Mouse (Mus musculus) heart, embryonic 13.5 days (tissue): ENCODE results near the gene Kif1c. TPM values are rescaled to one million over a fixed set of nuclear protein-coding genes. Genes with fewer than 3 reads are reported as not detected.

ENCODE experiments used
- ATAC-seq: fragments of 200-750 bp; cut with Nextera tagmentation; 2 replicates; pipeline ENCODE4 v1.8.0; 2017; ENCODE audit warnings: moderate TSS enrichment; ENCODE audit not compliant: insufficient number of reproducible peaks, low FRiP score, low TSS enrichment; ENCODE audit errors: extremely low read depth
- H3K27ac ChIP-seq: fragments of 300-500 bp; sonication (generic); replicated peaks from 2 replicates; pipeline ENCODE4 v1.5.1; 2015; ENCODE audit warnings: moderate library complexity, mild to moderate bottlenecking, inconsistent platforms
- H3K27me3 ChIP-seq: fragments of 300-500 bp; sonication (generic); replicated peaks from 2 replicates; pipeline ENCODE4 v1.6.1; 2015; ENCODE audit warnings: mild to moderate bottlenecking, inconsistent platforms
- H3K36me3 ChIP-seq: fragments of 300-500 bp; sonication (generic); 2 replicates; pipeline ENCODE4 v1.6.1; 2015; ENCODE audit warnings: mild to moderate bottlenecking, inconsistent platforms
- H3K4me1 ChIP-seq: fragments of 300-500 bp; sonication (generic); 2 replicates; pipeline ENCODE4 v1.6.1; 2015; ENCODE audit warnings: inconsistent platforms
- H3K4me2 ChIP-seq: fragments of 300-500 bp; sonication (generic); 2 replicates; pipeline ENCODE4 v1.6.1; 2015; ENCODE audit warnings: inconsistent platforms, mild to moderate bottlenecking, moderate library complexity
- H3K4me3 ChIP-seq: fragments of 300-500 bp; sonication (generic); 2 replicates; pipeline ENCODE4 v1.5.1; 2015; ENCODE audit warnings: moderate library complexity, mild to moderate bottlenecking, inconsistent platforms
- H3K9ac ChIP-seq: fragments of 300-500 bp; sonication (generic); 2 replicates; pipeline ENCODE4 v1.6.1; 2015; ENCODE audit warnings: inconsistent platforms, mild to moderate bottlenecking, moderate library complexity
- H3K9me3 ChIP-seq: fragments of 300-500 bp; sonication (generic); 2 replicates; pipeline ENCODE4 v1.6.1; 2016; ENCODE audit warnings: inconsistent platforms
- WGBS: fragments of 180-500 bp; shearing (Covaris S2); methylation state at CpG from one replicate; pipeline ENCODE4 v1.1.7; 2015; ENCODE audit warnings: mixed read lengths; 5-methylcytosine and 5-hydroxymethylcytosine counted together
- polyA plus RNA-seq: library from polyadenylated mRNA; unstranded; fragments of >200 nt; fragmentation: Nextera tagmentation; extraction: Ambion mirVana; gene quantifications from 2 replicates; pipeline ENCODE4 v1.2.1, GENCODE M21; 2015

The Kif1c gene
- polyA plus RNA-seq, 1 experiment from 2014 or later, result 4.3 TPM

DNA sequence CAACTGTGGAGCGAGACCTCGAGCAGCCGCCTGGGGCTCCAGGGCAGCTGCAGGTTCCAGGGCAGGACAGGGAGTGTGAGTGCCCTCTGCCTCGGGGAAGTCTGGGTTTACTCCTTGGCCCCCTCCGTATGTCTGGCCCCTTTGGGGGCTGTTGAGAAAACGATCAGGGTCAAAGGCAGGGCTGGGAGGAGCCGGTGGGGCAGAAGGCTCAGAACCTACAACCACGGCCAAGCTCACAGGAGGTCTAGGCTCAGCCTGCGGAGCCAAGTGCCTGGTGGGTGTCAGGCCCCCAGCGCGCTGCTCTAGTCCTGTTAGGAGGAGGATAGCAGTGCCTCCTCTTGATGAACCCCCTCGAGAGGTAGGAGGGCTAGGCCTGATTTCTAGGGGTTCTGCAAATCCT, 19.2 kb upstream of the Kif1c start:
- peaks cover 84% of the 10 kb centered on the region for H3K36me3 ChIP-seq

DNA sequence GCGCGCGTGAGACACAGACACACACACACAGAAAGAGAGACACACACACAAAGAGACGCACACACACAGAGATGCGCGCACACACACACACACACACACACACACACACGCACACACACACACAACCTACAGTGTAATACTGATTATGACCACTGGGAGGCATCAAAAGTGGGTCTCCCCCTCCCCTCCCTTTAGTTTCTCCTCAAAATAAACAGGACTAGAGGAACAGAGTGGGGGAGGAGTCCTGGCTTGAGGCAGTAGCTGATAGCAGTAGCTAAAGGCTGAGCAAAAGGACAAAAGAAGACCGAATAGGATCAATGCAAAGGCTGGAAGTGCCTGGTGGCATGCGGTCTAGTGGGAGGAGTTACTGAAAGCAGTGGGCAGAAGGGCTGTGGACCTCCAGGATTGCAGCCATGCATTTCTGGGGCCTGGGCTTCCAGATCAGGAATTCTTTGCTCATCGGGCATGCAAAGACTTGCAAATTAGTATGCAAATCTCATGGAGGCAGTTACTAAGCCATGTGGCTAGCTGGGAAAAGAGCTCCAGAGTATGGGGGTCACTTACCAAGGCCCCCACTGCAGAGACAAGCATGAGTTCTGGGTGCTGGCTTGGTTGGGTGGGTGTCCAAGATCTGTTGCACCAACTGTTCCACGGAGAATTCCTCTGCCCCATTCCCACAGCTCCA, 18.3 kb upstream of the Kif1c start:
- Histone ChIP-seq H3K9ac (peak overlapping the region; percentile 50; the same call in 1 of the 2 replicates), H3K4me3 (no peak overlapping the region), H3K27me3 (no peaks in the 10 kb centered on the region), H3K4me2 (peak overlapping the region; percentile 22; the same call in 1 of the 2 replicates), H3K27ac (0 out of 2 replicates have a peak overlapping the region, but pooled peaks have one; percentile 20), H3K36me3 (peaks cover 75% of the 10 kb centered on the region), H3K9me3 (no peaks in the 10 kb centered on the region), H3K4me1 (peaks cover 15% of the 10 kb centered on the region)
- no peak for ATAC-seq
- 25% methylated on average over 11 of the region's 11 CpGs for WGBS

More for the DNA sequence above, 19.2 kb upstream of the Kif1c start:
- Histone ChIP-seq H3K9ac (no peak overlapping the region), H3K4me3 (no peak overlapping the region), H3K9me3 (no peaks in the 10 kb centered on the region), H3K27ac (no peak overlapping the region), H3K4me2 (no peak overlapping the region), H3K4me1 (peaks cover 11% of the 10 kb centered on the region), H3K27me3 (no peaks in the 10 kb centered on the region)
- WGBS, result 50% methylated on average over 12 of the region's 12 CpGs
- ATAC-seq, result no peak

DNA sequence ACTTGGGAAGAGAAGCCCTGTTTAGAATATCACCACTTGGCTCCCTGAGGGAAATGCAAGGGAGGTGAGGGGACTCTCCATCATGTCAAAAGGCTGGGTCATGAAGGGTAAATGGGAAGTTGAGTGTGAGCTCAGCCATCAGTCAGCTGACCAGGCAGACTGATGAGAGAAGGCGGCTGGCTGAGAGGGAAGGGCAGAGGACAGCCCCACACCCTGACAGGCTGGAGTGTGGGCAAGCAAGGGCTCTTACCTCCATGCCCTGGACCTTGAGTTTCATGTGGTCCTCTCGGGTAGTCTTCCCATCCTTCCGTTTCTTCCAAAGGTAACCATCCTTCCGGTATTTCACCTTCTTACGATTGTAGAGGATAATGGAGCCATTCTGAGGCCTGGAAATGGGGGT, 16.7 kb upstream of the Kif1c start:
- Histone ChIP-seq H3K27me3 (no peaks in the 10 kb centered on the region), H3K4me3 (no peak overlapping the region), H3K4me1 (peaks cover 24% of the 10 kb centered on the region), H3K27ac (no peak overlapping the region), H3K9ac (no peak overlapping the region; the same call in 1 of the 2 replicates), H3K36me3 (peaks cover 66% of the 10 kb centered on the region), H3K9me3 (no peaks in the 10 kb centered on the region), H3K4me2 (no peak overlapping the region)
- no peak for ATAC-seq
- WGBS, result 78% methylated on average over 5 of the region's 5 CpGs

DNA sequence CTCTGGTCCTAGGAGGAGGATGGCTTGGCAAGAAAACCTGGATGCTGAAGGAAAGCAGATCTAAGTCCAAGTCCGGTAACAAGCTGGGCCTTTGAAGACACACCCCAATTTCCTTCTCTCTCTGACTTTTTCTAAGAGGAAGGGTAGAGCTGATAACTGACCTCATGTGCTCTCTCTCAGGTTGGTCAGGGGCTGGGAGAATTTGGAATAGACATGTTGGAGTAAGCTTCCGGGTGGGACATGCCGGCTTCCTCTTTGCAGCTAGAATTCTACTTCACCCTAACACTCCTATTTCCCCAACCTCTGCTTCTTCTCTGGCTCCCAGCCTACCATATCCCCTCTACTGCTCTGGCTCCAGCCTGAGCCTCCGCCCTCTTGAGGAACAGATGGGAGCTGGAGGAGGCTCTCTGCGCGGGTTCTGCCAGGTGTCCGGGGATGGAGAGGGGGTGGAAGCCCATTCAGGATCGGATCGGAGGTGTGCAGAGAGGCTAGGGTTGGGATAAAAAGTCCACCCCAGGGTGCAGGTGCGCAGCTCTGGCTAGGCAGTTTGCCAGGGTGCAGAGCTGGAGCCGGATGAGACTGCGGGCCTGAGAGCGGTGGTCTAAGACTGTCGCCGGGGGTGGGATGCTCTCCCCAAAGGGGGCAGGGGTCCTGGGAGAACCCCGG, 13.3 kb upstream of the Kif1c start:
- Histone ChIP-seq H3K27ac (peak overlapping the region; percentile 85), H3K9me3 (no peaks in the 10 kb centered on the region), H3K27me3 (no peaks in the 10 kb centered on the region), H3K4me2 (peak overlapping the region; percentile 91), H3K9ac (peak overlapping the region; percentile 85), H3K4me3 (peak overlapping the region; percentile 82), H3K4me1 (peaks cover 35% of the 10 kb centered on the region), H3K36me3 (peaks cover 36% of the 10 kb centered on the region)
- WGBS, result 4% methylated on average over 16 of the region's 16 CpGs
- ATAC-seq, result peak; percentile 24; the same call in 1 of the 2 replicates

DNA sequence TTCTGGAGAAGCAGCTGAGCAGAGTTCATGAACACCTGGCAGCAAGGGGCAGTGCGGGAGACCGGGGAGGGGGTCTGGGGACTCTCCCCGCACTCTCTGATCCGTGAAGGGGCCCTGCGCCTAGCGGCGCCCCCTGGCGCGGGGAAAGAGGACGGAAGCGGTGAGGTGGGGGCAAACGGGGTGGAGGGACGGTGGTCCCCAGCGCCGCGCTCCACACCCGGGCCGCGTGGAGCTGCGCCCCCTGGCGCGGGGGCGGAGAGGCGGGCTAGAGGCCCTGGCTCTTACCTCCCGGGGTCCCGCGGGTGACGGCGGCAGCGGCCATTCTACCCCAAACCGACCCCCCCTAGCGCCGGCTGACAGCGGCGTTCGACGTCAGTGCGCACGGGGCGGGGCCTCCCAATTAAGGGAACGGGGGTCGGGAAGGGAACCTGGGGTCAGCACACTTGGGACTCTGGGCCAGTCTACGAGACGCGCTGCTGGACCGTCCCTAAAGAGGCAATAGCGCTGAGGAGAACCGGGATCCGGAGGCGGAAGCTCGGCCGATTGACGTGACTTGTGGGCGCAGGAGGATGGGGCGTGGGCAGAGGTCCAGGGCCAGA, 12.6 kb upstream of the Kif1c start, which contains the start of gene Camta2:
TSS of gene Camta2 (minus strand) at position 505 of the 599 bp plus-strand sequence.
- Histone ChIP-seq H3K27me3 (no peaks in the 10 kb centered on the region), H3K36me3 (peaks cover 29% of the 10 kb centered on the region), H3K4me1 (peaks cover 29% of the 10 kb centered on the region), H3K9ac (peak within 1 kb of the TSS; percentile 85), H3K27ac (peak within 1 kb of the TSS; percentile 85), H3K9me3 (no peaks in the 10 kb centered on the region), H3K4me3 (peak within 1 kb of the TSS; percentile 82), H3K4me2 (peak within 1 kb of the TSS; percentile 91)
- under 1% methylated on average over 55 of the region's 55 CpGs for WGBS
- ATAC-seq, result peak; percentile 80

DNA sequence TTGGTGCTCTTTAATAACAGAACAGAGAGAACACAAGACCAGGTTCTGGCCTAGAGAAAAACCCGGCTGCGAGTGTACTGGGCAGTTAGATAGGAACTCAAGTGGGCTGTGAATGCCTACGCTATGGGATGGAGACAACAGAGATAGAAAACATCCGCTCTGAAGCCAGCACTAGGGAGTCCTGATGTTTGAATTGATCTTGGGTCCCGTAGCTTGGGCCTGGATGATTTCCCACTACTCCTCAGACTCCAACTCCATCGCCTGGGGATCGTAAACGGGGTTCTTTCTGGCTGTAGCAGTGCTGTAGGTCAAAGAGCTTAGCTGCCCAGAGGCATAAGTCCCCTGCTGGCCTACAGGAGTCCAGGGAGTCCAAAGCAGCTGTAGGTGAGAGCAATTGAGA, 12.0 kb upstream of the Kif1c start:
- Histone ChIP-seq H3K9ac (peak overlapping the region; percentile 85), H3K27ac (peak overlapping the region; percentile 85), H3K4me1 (peaks cover 29% of the 10 kb centered on the region), H3K36me3 (peaks cover 23% of the 10 kb centered on the region), H3K27me3 (no peaks in the 10 kb centered on the region), H3K9me3 (no peaks in the 10 kb centered on the region), H3K4me3 (peak overlapping the region; percentile 82), H3K4me2 (peak overlapping the region; percentile 91)
- no peak for ATAC-seq
- WGBS, result 15% methylated on average over 8 of the region's 8 CpGs

DNA sequence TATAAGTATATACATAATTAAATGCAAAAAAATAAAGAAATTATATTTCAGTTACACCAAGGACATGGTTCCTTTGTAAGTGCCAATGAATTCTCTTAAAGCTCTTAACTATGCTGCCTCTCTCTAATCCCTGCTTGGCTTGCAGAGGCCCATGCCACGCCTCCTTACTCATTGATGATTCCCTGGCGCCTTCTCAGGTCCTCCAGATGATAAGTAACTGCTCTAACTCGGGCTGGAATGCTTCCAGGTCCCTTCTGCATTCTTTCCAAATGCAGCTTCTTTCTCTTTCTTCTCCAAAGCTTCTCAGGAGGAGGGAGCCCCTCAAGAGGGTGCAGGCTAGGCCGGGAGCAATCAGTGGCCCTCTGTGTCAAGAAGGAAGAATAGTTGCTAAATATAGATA, 10.8 kb upstream of the Kif1c start:
- WGBS, result 40% methylated on average over 4 of the region's 4 CpGs
- Histone ChIP-seq H3K27me3 (no peaks in the 10 kb centered on the region), H3K27ac (no peak overlapping the region), H3K4me2 (no peak overlapping the region), H3K9me3 (no peaks in the 10 kb centered on the region), H3K4me3 (no peak overlapping the region), H3K9ac (no peak overlapping the region; the same call in 1 of the 2 replicates), H3K4me1 (peaks cover 29% of the 10 kb centered on the region), H3K36me3 (peaks cover 10% of the 10 kb centered on the region)
- ATAC-seq, result no peak

DNA sequence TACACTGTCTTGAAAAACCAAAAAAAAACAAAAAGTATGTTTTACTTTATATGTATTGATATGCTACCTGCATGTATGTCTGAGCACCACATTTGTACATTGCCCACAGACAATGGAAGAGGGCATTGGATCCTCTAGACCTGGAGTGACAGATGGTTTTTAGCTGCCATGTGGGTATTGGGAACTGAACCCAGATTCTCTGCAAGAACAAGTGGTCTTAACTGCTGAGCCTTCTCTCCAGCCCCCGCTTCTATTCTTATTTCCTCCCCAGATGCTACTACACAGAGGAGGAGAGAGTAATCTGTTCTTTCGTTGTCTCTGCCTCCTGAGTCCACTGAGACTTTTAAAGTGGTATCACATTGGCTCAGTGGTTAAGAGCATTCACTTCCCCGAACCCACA, 6.8 kb upstream of the Kif1c start:
- Histone ChIP-seq H3K27me3 (no peaks in the 10 kb centered on the region), H3K27ac (no peak overlapping the region), H3K4me1 (peaks cover 15% of the 10 kb centered on the region), H3K36me3 (no peaks in the 10 kb centered on the region), H3K9ac (no peak overlapping the region), H3K4me2 (no peak overlapping the region), H3K4me3 (no peak overlapping the region), H3K9me3 (no peaks in the 10 kb centered on the region)
- WGBS, result 43% methylated on average over 3 of the region's 3 CpGs
- no peak for ATAC-seq

DNA sequence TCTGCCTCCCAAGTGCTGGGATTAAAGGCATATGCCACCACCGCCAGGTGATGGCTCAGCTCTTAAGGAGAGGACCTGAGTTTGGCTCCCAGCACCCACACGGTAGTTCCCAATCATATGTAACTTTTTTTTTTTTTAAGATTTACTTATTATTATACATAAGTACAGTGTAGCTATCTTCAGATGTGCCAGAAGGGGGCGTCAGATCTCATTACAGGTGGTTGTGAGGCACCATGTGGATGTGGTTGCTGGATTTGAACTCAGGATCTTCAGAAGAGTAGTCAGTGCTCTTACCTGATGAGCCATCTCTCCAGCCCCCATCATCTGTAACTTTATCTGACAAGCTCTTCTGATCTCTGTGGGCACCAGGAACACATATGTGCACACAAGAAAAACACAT, 3.0 kb upstream of the Kif1c start:
- Histone ChIP-seq H3K27me3 (no peaks in the 10 kb centered on the region), H3K4me3 (no peak overlapping the region), H3K27ac (no peak overlapping the region), H3K4me1 (peaks cover 15% of the 10 kb centered on the region), H3K4me2 (no peak overlapping the region), H3K36me3 (no peaks in the 10 kb centered on the region), H3K9ac (no peak overlapping the region), H3K9me3 (no peaks in the 10 kb centered on the region)
- ATAC-seq, result no peak
- 67% methylated on average over 3 of the region's 3 CpGs for WGBS

DNA sequence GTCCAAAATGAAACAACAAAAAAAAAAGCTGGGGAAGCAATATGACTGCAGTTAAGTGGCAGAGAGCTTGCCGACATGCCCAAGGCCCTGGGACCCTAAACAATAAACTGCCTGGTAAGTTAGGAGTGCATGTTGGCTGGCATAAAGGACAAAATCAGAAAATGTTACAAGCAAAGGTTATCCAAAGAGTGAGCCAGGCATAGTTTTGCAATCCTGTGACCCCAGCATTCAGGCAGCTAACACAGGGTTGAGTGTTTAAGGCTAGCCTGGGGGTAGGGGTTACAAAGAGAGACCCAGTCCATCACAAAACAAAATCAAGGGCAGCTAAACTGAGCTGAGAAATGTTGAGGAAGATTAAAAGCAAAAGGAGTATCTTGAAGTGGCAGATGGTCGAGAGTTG, 1.3 kb upstream of the Kif1c start:
- Histone ChIP-seq H3K27me3 (no peaks in the 10 kb centered on the region), H3K9ac (peak overlapping the region; percentile 95; the same call in 1 of the 2 replicates), H3K9me3 (no peaks in the 10 kb centered on the region), H3K27ac (no peak overlapping the region), H3K4me1 (peaks cover 29% of the 10 kb centered on the region), H3K36me3 (peaks cover 11% of the 10 kb centered on the region), H3K4me3 (no peak overlapping the region; the same call in 1 of the 2 replicates), H3K4me2 (no peak overlapping the region)
- 67% methylated on average over 2 of the region's 2 CpGs for WGBS
- ATAC-seq, result no peak

DNA sequence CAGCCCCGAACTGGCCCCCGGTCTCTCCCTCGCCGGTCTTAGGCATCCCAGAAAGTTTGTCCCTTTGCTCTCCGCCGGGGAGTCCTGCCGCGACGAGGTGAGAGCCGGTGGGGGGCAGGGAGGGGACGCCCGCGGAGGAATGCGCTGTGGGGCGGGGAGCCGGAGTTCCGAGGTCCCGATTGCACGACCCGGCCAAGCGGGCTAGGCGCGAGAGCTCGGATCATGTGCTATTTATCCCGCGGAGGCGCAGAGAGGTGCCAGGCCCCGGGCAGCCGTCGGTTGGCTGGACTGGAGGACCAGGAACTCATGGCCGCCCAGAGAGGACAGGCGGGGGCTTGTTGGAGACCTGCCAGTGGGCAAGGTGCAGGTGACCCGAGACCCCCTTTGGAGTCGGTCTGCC, 265 bp downstream of the Kif1c start:
- Histone ChIP-seq H3K36me3 (peaks cover 26% of the 10 kb centered on the region), H3K4me3 (peak overlapping the region; percentile 80), H3K9ac (peak overlapping the region; percentile 95), H3K27me3 (no peaks in the 10 kb centered on the region), H3K4me2 (peak overlapping the region; percentile 79), H3K9me3 (no peaks in the 10 kb centered on the region), H3K27ac (peak overlapping the region; percentile 96), H3K4me1 (peaks cover 29% of the 10 kb centered on the region)
- under 1% methylated on average over 33 of the region's 34 CpGs for WGBS
- ATAC-seq, result peak; percentile 28; the same call in 1 of the 2 replicates
